Mouse (Mus musculus) heart, postnatal 0 days (tissue): Measurements from ENCODE around the gene Spata17.

Source experiments
- CTCF ChIP-seq: IDR thresholded peaks from 2 replicates; pipeline ENCODE4 v1.5.1; 2016; ENCODE audit warnings: antibody characterized with exemption, control low read depth, low read depth
- EP300 ChIP-seq: IDR thresholded peaks from 2 replicates; pipeline ENCODE4 v1.6.1; 2016; ENCODE audit warnings: antibody characterized with exemption, low read depth

DNA sequence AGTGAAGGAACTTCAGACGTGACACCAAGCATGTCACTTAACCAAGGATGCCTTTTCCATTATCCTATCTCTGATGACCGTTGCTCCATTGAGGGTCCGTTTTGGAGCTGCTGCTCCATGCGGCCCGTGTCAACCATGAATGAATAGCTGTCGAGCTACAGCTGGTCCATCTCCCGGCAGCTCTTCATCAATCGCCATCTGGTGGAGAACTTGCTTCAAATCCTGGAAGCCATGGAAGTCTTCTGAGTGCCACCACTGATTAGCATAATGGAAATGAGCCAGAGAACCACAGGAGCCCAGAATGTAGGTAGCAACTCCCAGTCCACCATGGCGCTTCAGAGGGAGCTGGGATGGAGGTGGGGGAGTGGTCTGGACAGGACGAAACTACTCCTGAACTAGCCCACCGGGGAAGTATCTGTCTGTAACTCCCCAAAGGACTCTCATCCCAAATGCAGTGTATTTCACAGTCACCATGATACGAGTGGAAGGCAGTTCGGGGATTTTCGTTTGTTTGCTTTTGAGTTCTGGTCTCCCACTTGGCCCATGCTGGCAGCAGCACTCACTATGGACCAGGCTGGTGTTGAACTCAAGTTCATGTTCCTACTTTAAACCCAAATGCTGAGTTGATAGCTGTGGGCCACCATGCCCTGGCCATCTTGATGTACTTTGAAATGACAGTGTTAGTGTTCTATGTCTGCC lies 208.9 kb downstream of the Spata17 start:
- TF ChIP-seq EP300 (no peak), CTCF (peak; percentile 4; the same call in 1 of the 2 replicates)
